Mouse (Mus musculus): ENCODE data around the gene Olfr222. TPM values are rescaled to one million over a fixed set of nuclear protein-coding genes. Genes with fewer than 3 reads are reported as not detected.

Gene Olfr222
- total and polyA plus RNA-seq, 3 experiments = not detected

DNA sequence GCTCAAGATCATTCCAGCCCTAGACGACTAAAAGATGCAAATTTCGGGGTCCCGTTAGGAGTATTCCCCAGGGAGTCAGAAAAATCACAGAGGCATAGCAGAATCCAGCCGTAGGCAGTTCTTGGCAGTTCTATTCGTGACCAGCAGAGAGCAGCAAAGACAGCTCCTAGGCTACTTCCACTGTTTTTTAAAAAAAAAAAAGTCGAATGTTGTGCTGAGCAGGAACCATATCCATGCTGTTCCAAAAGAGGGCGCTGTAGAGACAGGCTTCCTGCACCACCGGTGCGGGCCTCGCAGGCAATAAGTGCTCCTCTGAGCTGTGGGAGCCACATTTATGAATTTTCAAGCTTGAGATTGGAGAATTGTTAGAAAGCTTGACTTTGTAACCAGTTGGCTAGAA, 50.8 kb downstream of the Olfr222 start (continued):
- TF ChIP-seq MEF2A (IDR thresholded peaks at IDR 0.05; ENCODE audit: extremely low read depth, insufficient replicate concordance, low read depth, low read length, poor library complexity, severe bottlenecking) (no peak), MAFK (IDR thresholded peaks at IDR 0.05; ENCODE audit: borderline replicate concordance, low read depth, low read length) (no peak), POLR2A (IDR thresholded peaks at IDR 0.05; ENCODE audit: control insufficient read depth in 1 of 2, insufficient read depth in 1 of 2, low read depth in 1 of 2, low read length in 2 of 2, poor library complexity in 1 of 2) (no peak), GABPA (IDR thresholded peaks at IDR 0.05; ENCODE audit: low read depth, low read length) (no peak), BHLHE40 (IDR thresholded peaks at IDR 0.05; ENCODE audit: borderline replicate concordance, low read depth, low read length) (peak; percentile 47; the same call in 1 of the 2 replicates), RAD21 (IDR thresholded peaks at IDR 0.05; ENCODE audit: low read depth, low read length) (peak; percentile 96), NELFE (IDR thresholded peaks at IDR 0.05; ENCODE audit: low read depth, low read length) (no peak), MAZ (IDR thresholded peaks at IDR 0.05; ENCODE audit: low read depth, low read length) (peak; percentile 67; the same call in 1 of the 2 replicates), KAT2A (conservative IDR thresholded peaks at IDR 0.05; ENCODE audit: low read depth, low read length) (no peak), CHD2 (IDR thresholded peaks at IDR 0.05; ENCODE audit: low read length) (no peak), RCOR1 (IDR thresholded peaks at IDR 0.05; ENCODE audit: low read depth, low read length) (0 out of 2 replicates have a peak, but pooled peaks have one; percentile 41), E2F4 (IDR thresholded peaks at IDR 0.05; ENCODE audit: borderline replicate concordance, low read depth, low read length) (no peak), NRF1 (IDR thresholded peaks at IDR 0.05; ENCODE audit: insufficient read depth, low read depth, low read length, poor library complexity, severe bottlenecking) (no peak), TAL1 (IDR thresholded peaks at IDR 0.05; ENCODE audit: low read length) (no peak), TCF12 (IDR thresholded peaks at IDR 0.05; ENCODE audit: low read depth, low read length) (no peak), SIN3A (IDR thresholded peaks at IDR 0.05; ENCODE audit: low read length) (peak; percentile 63), ZMIZ1 (IDR thresholded peaks at IDR 0.05; ENCODE audit: low read depth, low read length) (no peak)

GRCm38 (mm10) chr11:59524150-59524549, 51.9 kb downstream of the Olfr222 start:
- DNase-seq (ENCODE audit: low read depth, low spot score) = peak; percentile 39
- no peaks in the 10 kb centered on the region for H3K9me3 ChIP-seq (replicated peaks; ENCODE audit: insufficient read depth, low read length)
- H3K27ac ChIP-seq (ENCODE audit: control insufficient read depth, low read depth, low read length) = no peak overlapping the region
- H3K9ac ChIP-seq (ENCODE audit: control insufficient read depth, low read depth, low read length, poor library complexity, severe bottlenecking) = no peak overlapping the region
- H3K79me2 ChIP-seq (ENCODE audit: control insufficient read depth, insufficient read depth, low read length, poor library complexity) = no peaks in the 10 kb centered on the region
- peaks cover 0 to 5% of the 10 kb centered on the region in 2 experiments; a peak in 1 of 4 replicates for H3K27me3 ChIP-seq (ENCODE audit: control insufficient read depth in 1 of 2, insufficient read depth in 2 of 2, low read length in 2 of 2)
- H3K4me1 ChIP-seq (ENCODE audit: control insufficient read depth in 1 of 2, insufficient read depth in 2 of 2, low read length in 2 of 2) = 0 out of 4 replicates have a peak, but pooled peaks cover 0 to 2% of the 10 kb centered on the region in 2 experiments
- H3K4me3 ChIP-seq (ENCODE audit: control insufficient read depth in 1 of 2, insufficient read depth in 1 of 2, low read depth in 2 of 2, low read length in 2 of 2) = no peak overlapping the region
- TF ChIP-seq CTCF (IDR thresholded peaks at IDR 0.05 in 2 of 3, conservative IDR thresholded peaks at IDR 0.05 in 1 of 3; ENCODE audit: control insufficient read depth in 1 of 3, insufficient read depth in 1 of 3, low read depth in 2 of 3, low read length in 3 of 3, poor library complexity in 1 of 3, severe bottlenecking in 1 of 3) = peak; percentile 22 to 45 (median 44); a peak in 5 of 6 replicates
- TF ChIP-seq MEF2A (IDR thresholded peaks at IDR 0.05; ENCODE audit: extremely low read depth, insufficient replicate concordance, low read depth, low read length, poor library complexity, severe bottlenecking) = no peak
- H3K36me3 ChIP-seq (ENCODE audit: control insufficient read depth in 1 of 2, insufficient read depth in 2 of 2, low read length in 2 of 2) = no peaks in the 10 kb centered on the region

Other genes starting within 250 kb of the Olfr222 start
- not detected in 2 replicates for gene Prss38, start 200.6 kb downstream of the Olfr222 start, total RNA-seq (2012; rRNA removed)
- not detected for gene Prss38, start 200.6 kb downstream of the Olfr222 start, polyA plus RNA-seq (2012; ENCODE audit: insufficient read depth in 1 of 2, insufficient read length in 2 of 2, low read depth in 1 of 2, low replicate concordance in 2 of 2, missing spikeins in 1 of 2)
- 14.3 and 18.1 TPM in 2 replicates for gene Jmjd4, start 126.2 kb downstream of the Olfr222 start, total RNA-seq (2012; rRNA removed)
- gene Jmjd4, start 126.2 kb downstream of the Olfr222 start, polyA plus RNA-seq (2012; ENCODE audit: insufficient read depth in 1 of 2, insufficient read length in 2 of 2, low read depth in 1 of 2, low replicate concordance in 2 of 2, missing spikeins in 1 of 2) = 10 to 100 TPM in 1 of 2 experiments, not detected in 1; 14.5 TPM
- gene Snap47, start 125.0 kb downstream of the Olfr222 start, total RNA-seq (2012; rRNA removed) = 51.0 and 54.1 TPM in 2 replicates
- 10 to 100 TPM in 1 of 2 experiments, not detected in 1; 57.9 TPM for gene Snap47, start 125.0 kb downstream of the Olfr222 start, polyA plus RNA-seq (2012; ENCODE audit: insufficient read depth in 1 of 2, insufficient read length in 2 of 2, low read depth in 1 of 2, low replicate concordance in 2 of 2, missing spikeins in 1 of 2)
- 0.12 TPM in 1 of 2 replicates, not detected in the other for gene Zfp867, start 103.8 kb downstream of the Olfr222 start, total RNA-seq (2012; rRNA removed)
- gene Zfp867, start 103.8 kb downstream of the Olfr222 start, polyA plus RNA-seq (2012; ENCODE audit: insufficient read depth in 1 of 2, insufficient read length in 2 of 2, low read depth in 1 of 2, low replicate concordance in 2 of 2, missing spikeins in 1 of 2) = 1 to 10 TPM in 1 of 2 experiments, not detected in 1; 1.3 TPM
- gene Zkscan17, start 49.5 kb downstream of the Olfr222 start, total RNA-seq (2012; rRNA removed) = 31.7 and 31.8 TPM in 2 replicates
- gene Zkscan17, start 49.5 kb downstream of the Olfr222 start, polyA plus RNA-seq (2012; ENCODE audit: insufficient read depth in 1 of 2, insufficient read length in 2 of 2, low read depth in 1 of 2, low replicate concordance in 2 of 2, missing spikeins in 1 of 2) = 10 to 100 TPM in 1 of 2 experiments, not detected in 1; 49.6 TPM
- gene Nlrp3, start 34.7 kb downstream of the Olfr222 start, total RNA-seq (2012; rRNA removed) = not detected in 2 replicates
- gene Nlrp3, start 34.7 kb downstream of the Olfr222 start, polyA plus RNA-seq (2012; ENCODE audit: insufficient read depth in 1 of 2, insufficient read length in 2 of 2, low read depth in 1 of 2, low replicate concordance in 2 of 2, missing spikeins in 1 of 2) = not detected
- gene Olfr223, start 17.1 kb upstream of the Olfr222 start, total RNA-seq (2012; rRNA removed) = not detected in 2 replicates
- gene Olfr223, start 17.1 kb upstream of the Olfr222 start, polyA plus RNA-seq (2012; ENCODE audit: insufficient read depth in 1 of 2, insufficient read length in 2 of 2, low read depth in 1 of 2, low replicate concordance in 2 of 2, missing spikeins in 1 of 2) = not detected
- 131 and 142 TPM in 2 replicates for gene Mprip, start 85.1 kb upstream of the Olfr222 start, total RNA-seq (2012; rRNA removed)
- 100 to 1,000 TPM; 103 to 174 TPM for gene Mprip, start 85.1 kb upstream of the Olfr222 start, polyA plus RNA-seq (2012; ENCODE audit: insufficient read depth in 1 of 2, insufficient read length in 2 of 2, low read depth in 1 of 2, low replicate concordance in 2 of 2, missing spikeins in 1 of 2)
- gene Pld6, start 211.4 kb upstream of the Olfr222 start, total RNA-seq (2012; rRNA removed) = 2.0 and 3.1 TPM in 2 replicates
- 1 to 10 TPM in 1 of 2 experiments, not detected in 1; 5.5 TPM for gene Pld6, start 211.4 kb upstream of the Olfr222 start, polyA plus RNA-seq (2012; ENCODE audit: insufficient read depth in 1 of 2, insufficient read length in 2 of 2, low read depth in 1 of 2, low replicate concordance in 2 of 2, missing spikeins in 1 of 2)
- 33.7 and 36.3 TPM in 2 replicates for gene Flcn, start 233.8 kb upstream of the Olfr222 start, total RNA-seq (2012; rRNA removed)
- gene Flcn, start 233.8 kb upstream of the Olfr222 start, polyA plus RNA-seq (2012; ENCODE audit: insufficient read depth in 1 of 2, insufficient read length in 2 of 2, low read depth in 1 of 2, low replicate concordance in 2 of 2, missing spikeins in 1 of 2) = 10 to 100 TPM in 1 of 2 experiments, not detected in 1; 36.1 TPM

Measured in MEL (cell line).